Mouse (Mus musculus) kidney, adult 2 months (tissue): ENCODE data around the gene Tep1. TPM values are rescaled to one million over a fixed set of nuclear protein-coding genes. Genes with fewer than 3 reads are reported as not detected.

ENCODE experiments used
- DNase-seq: peaks from one replicate; pipeline ENCODE4 v3.0.0; 2021
- H3K27ac ChIP-seq: fragments of 200-500 bp; 2 replicates; pipeline ENCODE4 v1.5.1; 2012; ENCODE audit warnings: low read depth, low read length, control low read depth, inconsistent platforms; ENCODE audit not compliant: insufficient read depth
- H3K27me3 ChIP-seq: fragments of 200-500 bp; replicated peaks from 2 replicates; pipeline ENCODE4 v1.6.1; 2012; ENCODE audit warnings: mild to moderate bottlenecking, moderate library complexity, low read length, inconsistent platforms; ENCODE audit not compliant: control insufficient read depth, insufficient read depth
- H3K36me3 ChIP-seq: fragments of 200-500 bp; 2 replicates; pipeline ENCODE4 v1.6.1; 2012; ENCODE audit warnings: mild to moderate bottlenecking, moderate library complexity, low read length, inconsistent platforms; ENCODE audit not compliant: control insufficient read depth, insufficient read depth
- H3K4me1 ChIP-seq: fragments of 200-500 bp; 2 replicates; pipeline ENCODE4 v1.6.1; 2011; ENCODE audit warnings: low read length; ENCODE audit not compliant: control insufficient read depth, insufficient read depth
- H3K4me3 ChIP-seq: fragments of 200-500 bp; 2 replicates; pipeline ENCODE4 v1.5.1; 2011; ENCODE audit warnings: mild to moderate bottlenecking, low read depth, low read length, control low read depth; ENCODE audit not compliant: insufficient read depth
- CTCF ChIP-seq: fragments of 200-500 bp; conservative IDR thresholded peaks from 2 replicates; pipeline ENCODE4 v1.5.1; 2011; ENCODE audit warnings: low read depth, mild to moderate bottlenecking, control low read depth, low read length, moderate library complexity, mixed read lengths; ENCODE audit not compliant: insufficient read depth, insufficient read length
- POLR2A ChIP-seq: fragments of 200-500 bp; IDR thresholded peaks from one replicate; pipeline ENCODE4 v1.6.1; 2011; ENCODE audit warnings: low read depth, low read length, control low read depth
- WGBS: fragments of 180-500 bp; shearing (Covaris S2); methylation state at CpG from one replicate; pipeline ENCODE4 v1.1.7; 2018; 5-methylcytosine and 5-hydroxymethylcytosine counted together
- polyA plus RNA-seq: library from polyadenylated mRNA; depleted of rRNA; stranded (reverse); fragments of >200 nt; gene quantifications from 2 replicates; pipeline ENCODE4 v1.2.3, GENCODE M21; 2012; rRNA removed

The Tep1 gene
- polyA plus RNA-seq, 1 experiment = 17.6 TPM

DNA sequence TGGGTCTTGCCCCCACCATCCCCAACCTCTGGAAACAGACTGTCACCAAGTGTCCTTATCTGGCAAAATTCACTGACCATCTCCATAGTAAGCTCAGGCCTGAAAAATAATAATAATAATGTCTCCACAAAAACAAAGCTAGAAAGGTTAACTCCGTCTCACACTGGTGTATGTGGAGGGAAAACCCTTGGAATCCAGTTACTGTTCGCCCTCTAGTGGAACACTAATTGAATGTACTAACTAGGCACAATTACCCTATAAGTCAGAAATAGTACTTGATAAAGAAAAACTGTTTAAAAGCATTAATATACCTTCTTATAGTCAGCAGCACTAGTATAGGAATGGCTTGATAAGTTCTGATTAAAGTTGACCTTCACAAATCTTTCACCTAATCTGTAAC is 82.2 kb downstream of the Tep1 start:
- H3K4me3 ChIP-seq = no peak overlapping the region
- H3K4me1 ChIP-seq = 0 out of 2 replicates have a peak, but pooled peaks cover 4% of the 10 kb centered on the region
- DNase-seq = no peak
- TF ChIP-seq CTCF (no peak), POLR2A (no peak)
- no peaks in the 10 kb centered on the region for H3K27me3 ChIP-seq
- H3K27ac ChIP-seq = no peak overlapping the region
- WGBS = 9% methylated on average over 2 of the region's 2 CpGs
- no peaks in the 10 kb centered on the region for H3K36me3 ChIP-seq

DNA sequence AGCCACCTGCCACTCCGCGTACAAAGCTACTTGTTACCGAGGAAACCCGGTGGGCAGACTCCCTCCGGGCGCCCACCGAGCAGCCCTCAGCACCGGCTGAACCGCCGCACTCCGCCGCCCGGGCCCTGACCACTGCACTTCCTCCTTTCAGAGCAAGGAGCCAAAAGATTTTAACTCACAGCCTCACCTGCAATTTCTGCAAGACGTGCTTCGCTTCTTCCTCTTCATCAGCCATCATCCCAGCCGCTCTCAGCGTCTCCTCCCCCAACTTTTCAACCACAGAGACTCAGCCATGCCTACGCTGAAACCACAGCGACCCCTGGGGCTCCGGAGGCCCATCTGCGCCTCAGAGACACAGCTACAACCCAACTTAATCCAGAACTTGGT is 85.1 kb downstream of the Tep1 start, which contains the start of gene Ttc5:
TSS of gene Ttc5 (minus strand) at position 269 of the 387 bp plus-strand sequence.
- Histone ChIP-seq H3K36me3 (no peaks in the 10 kb centered on the region), H3K27ac (peak within 1 kb of the TSS; percentile 25), H3K4me3 (peak within 1 kb of the TSS; percentile 69), H3K4me1 (0 out of 2 replicates have a peak, but pooled peaks cover 4% of the 10 kb centered on the region), H3K27me3 (no peaks in the 10 kb centered on the region)
- TF ChIP-seq POLR2A (no peak), CTCF (peak; percentile 85)
- DNase-seq = peak; percentile 94
- under 1% methylated on average over 21 of the region's 21 CpGs for WGBS

DNA sequence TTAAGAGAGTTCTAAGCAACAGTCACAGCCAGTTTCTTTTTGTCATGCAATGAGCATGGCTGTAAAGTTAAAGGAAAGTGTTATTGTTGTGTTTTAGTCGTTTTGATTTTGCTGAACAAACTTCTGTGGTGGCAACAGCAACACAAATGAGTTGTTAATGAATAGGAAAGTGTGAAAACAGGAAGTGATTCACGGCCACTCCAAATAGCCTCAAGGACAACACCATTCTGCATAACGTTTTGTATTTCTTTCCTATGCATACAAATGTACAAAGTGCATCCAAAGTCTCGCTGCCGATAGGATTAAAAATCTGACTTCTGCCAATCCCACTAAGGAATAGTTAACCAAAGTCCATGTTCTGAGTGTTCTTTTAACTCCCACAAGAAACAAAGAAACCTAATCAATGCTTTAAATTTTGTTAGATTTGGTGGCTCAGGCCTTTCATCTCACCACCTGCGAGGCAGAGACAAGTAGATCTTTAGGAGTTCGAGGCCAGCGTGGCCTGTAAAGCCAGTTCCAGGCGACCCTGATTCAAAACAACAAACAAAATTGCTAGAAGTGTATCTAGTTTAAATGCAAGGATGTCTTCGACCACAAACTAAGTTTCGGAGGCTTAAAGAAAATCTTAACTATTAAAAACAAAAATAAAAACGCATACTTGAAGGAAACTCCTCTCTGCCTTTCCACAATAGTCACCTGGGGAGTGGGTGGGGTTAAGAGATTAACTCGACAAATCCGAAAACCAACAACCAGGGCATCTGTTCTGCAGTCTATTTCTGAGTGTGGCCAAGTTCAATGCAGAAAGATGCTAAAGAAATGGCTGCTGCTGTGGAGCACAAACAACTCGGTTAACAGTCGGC is 85.7 kb downstream of the Tep1 start:
- Histone ChIP-seq H3K27me3 (no peaks in the 10 kb centered on the region), H3K36me3 (no peaks in the 10 kb centered on the region), H3K4me3 (peak overlapping the region; percentile 69), H3K4me1 (0 out of 2 replicates have a peak, but pooled peaks cover 4% of the 10 kb centered on the region), H3K27ac (peak overlapping the region; percentile 25; the same call in 1 of the 2 replicates)
- 8% methylated on average over 16 of the region's 16 CpGs for WGBS
- no peak for DNase-seq
- TF ChIP-seq CTCF (no peak), POLR2A (no peak)

DNA sequence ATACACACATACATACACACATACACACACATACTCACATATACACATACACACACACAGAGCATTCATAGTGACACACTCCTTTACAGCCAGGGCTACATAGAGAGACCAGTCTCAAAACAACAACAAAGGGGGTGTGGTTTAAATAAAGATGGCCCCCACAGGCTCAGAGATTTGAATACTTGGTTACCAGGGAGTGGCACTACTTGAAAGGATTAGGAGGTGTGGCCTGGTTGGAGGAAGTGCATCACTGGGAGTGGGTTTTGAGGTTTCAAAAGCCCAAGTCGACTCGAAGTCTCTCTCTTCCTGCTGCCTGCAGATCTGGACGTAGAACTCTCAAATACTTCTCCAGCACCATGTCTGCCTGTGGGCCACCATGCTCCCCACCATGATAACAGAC is 88.2 kb downstream of the Tep1 start:
- Histone ChIP-seq H3K27ac (no peak overlapping the region), H3K36me3 (no peaks in the 10 kb centered on the region), H3K27me3 (no peaks in the 10 kb centered on the region), H3K4me3 (no peak overlapping the region), H3K4me1 (0 out of 2 replicates have a peak, but pooled peaks cover 4% of the 10 kb centered on the region)
- DNase-seq = no peak
- no peak for TF ChIP-seq CTCF
- TF ChIP-seq POLR2A = no peak
- WGBS = 94% methylated on average over 3 of the region's 3 CpGs

Other genes with a start within 250 kb of the Tep1 start
- not detected in 2 replicates for gene Olfr745, start 231.2 kb downstream of the Tep1 start, polyA plus RNA-seq
- gene Olfr746, start 223.5 kb downstream of the Tep1 start, polyA plus RNA-seq = not detected in 2 replicates
- gene Olfr747, start 177.4 kb downstream of the Tep1 start, polyA plus RNA-seq = not detected in 2 replicates
- not detected in 2 replicates for gene Olfr748, start 163.2 kb downstream of the Tep1 start, polyA plus RNA-seq
- gene Olfr749, start 125.5 kb downstream of the Tep1 start, polyA plus RNA-seq = not detected in 2 replicates
- gene Ttc5, start 85.0 kb downstream of the Tep1 start, polyA plus RNA-seq = 24.5 and 25.8 TPM in 2 replicates
- not detected in 2 replicates for gene Ccnb1ip1, start 62.8 kb downstream of the Tep1 start, polyA plus RNA-seq
- gene Parp2, start 62.7 kb downstream of the Tep1 start, polyA plus RNA-seq = 12.0 and 12.6 TPM in 2 replicates
- gene Klhl33, start 26.9 kb upstream of the Tep1 start, polyA plus RNA-seq = 0.34 and 1.2 TPM in 2 replicates
- 54.6 and 77.8 TPM in 2 replicates for gene Osgep, start 54.3 kb upstream of the Tep1 start, polyA plus RNA-seq
- 24.0 and 31.3 TPM in 2 replicates for gene Apex1, start 54.4 kb upstream of the Tep1 start, polyA plus RNA-seq
- gene Pip4p1, start 60.3 kb upstream of the Tep1 start, polyA plus RNA-seq = 68.1 and 79.3 TPM in 2 replicates
- gene Pnp, start 60.5 kb upstream of the Tep1 start, polyA plus RNA-seq = 79.2 and 91.3 TPM in 2 replicates
- gene Gm49342, start 74.0 kb upstream of the Tep1 start, polyA plus RNA-seq = 42.3 and 52.8 TPM in 2 replicates
- gene Pnp2, start 85.4 kb upstream of the Tep1 start, polyA plus RNA-seq = 0.54 and 0.56 TPM in 2 replicates
- gene Rnase10, start 137.2 kb upstream of the Tep1 start, polyA plus RNA-seq = not detected in 2 replicates
- gene Rnase9, start 171.3 kb upstream of the Tep1 start, polyA plus RNA-seq = not detected in 2 replicates
- not detected in 2 replicates for gene Rnase11, start 179.6 kb upstream of the Tep1 start, polyA plus RNA-seq
- gene Rnase12, start 187.1 kb upstream of the Tep1 start, polyA plus RNA-seq = not detected in 2 replicates
- gene Olfr750, start 203.9 kb upstream of the Tep1 start, polyA plus RNA-seq = not detected in 2 replicates
- 35.1 and 41.2 TPM in 2 replicates for gene Rnase4, start 220.5 kb upstream of the Tep1 start, polyA plus RNA-seq
- gene Ang, start 220.6 kb upstream of the Tep1 start, polyA plus RNA-seq = 4.7 and 5.1 TPM in 2 replicates
- gene Eddm3b, start 243.9 kb upstream of the Tep1 start, polyA plus RNA-seq = 0.42 and 0.64 TPM in 2 replicates